Mouse (Mus musculus) spleen, adult 2 months (tissue): Measurements from ENCODE around the gene Apopt1.
"Not testable (repeated sequence)": the region's sequence is repeated elsewhere in the genome, so short reads cannot be mapped to it uniquely, and the experiment has no call there.

ENCODE experiments used
- CTCF ChIP-seq: fragments of 200-500 bp; IDR thresholded peaks from 2 replicates; pipeline ENCODE4 v1.5.1; 2011; ENCODE audit warnings: mild to moderate bottlenecking, inconsistent platforms; ENCODE audit not compliant: insufficient read depth, insufficient read length, insufficient replicate concordance; ENCODE audit errors: extremely low read depth
- POLR2A ChIP-seq: fragments of 200-500 bp; IDR thresholded peaks from 2 replicates; pipeline ENCODE4 v1.6.1; 2011; ENCODE audit warnings: low read depth, low read length, inconsistent platforms

DNA sequence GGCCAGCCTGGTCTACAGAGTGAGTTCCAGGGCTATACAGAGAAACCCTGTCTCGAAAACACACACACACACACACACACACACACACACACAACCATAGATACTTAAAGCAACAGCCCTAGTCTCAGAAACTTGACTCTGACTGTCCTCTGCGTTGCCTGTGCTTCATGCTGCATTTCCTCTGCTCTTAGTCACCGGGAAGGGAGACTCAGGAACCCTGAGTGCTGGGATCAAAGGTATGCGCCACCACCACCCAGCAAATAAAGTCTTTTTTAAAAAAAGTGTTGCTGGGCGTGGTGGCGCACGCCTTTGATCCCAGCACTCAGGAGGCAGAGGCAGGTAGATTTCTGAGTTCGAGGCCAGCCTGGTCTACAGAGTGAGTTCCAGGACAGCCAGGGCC is 23.6 kb downstream of the Apopt1 start:
- TF ChIP-seq POLR2A, CTCF: not testable (repeated sequence)
